Mouse (Mus musculus) cerebellum, postnatal 36 days (tissue): ENCODE measurements around the gene Gm49322.

Source experiments
- DNase-seq, 2 experiments: peaks; one replicate each; pipeline ENCODE4 v3.0.0; 2021 to 2022; ENCODE audit warnings: mixed read lengths in 2 of 2

The Gm49322 gene

GRCm38 (mm10) chr10:80656130-80656862, 50.5 kb downstream of the Gm49322 start:
- DNase-seq = peak; percentile 95 to 98

- peak in 1 of 2 experiments; percentile 27 for DNase-seq
Measured at GRCm38 (mm10) chr10:80656863-80657623, 51.2 kb downstream of the Gm49322 start, which contains the start of gene Btbd2. Gene Btbd2, minus strand, starts transcription at chr10:80657071.

- DNase-seq = no peak
Measured at GRCm38 (mm10) chr10:80658194-80658840, 52.5 kb downstream of the Gm49322 start.

- no peak for DNase-seq
Measured at GRCm38 (mm10) chr10:80658841-80659202, 53.0 kb downstream of the Gm49322 start.

- DNase-seq = peak; percentile 78 to 85
Measured at GRCm38 (mm10) chr10:80659213-80659612, 53.4 kb downstream of the Gm49322 start.

- DNase-seq = peak in 1 of 2 experiments; percentile 56
Measured at GRCm38 (mm10) chr10:80661149-80661548, 55.3 kb downstream of the Gm49322 start.

- DNase-seq = no peak
Measured at GRCm38 (mm10) chr10:80663485-80664196, 57.8 kb downstream of the Gm49322 start.

- peak; percentile 72 to 73 for DNase-seq
Measured at GRCm38 (mm10) chr10:80664197-80665015, 58.6 kb downstream of the Gm49322 start.

GRCm38 (mm10) chr10:80665016-80665380, 59.2 kb downstream of the Gm49322 start:
- peak in 1 of 2 experiments; percentile 44 for DNase-seq
